Mouse (Mus musculus): ENCODE measurements around the gene Mypop.

Gene Mypop

DNA sequence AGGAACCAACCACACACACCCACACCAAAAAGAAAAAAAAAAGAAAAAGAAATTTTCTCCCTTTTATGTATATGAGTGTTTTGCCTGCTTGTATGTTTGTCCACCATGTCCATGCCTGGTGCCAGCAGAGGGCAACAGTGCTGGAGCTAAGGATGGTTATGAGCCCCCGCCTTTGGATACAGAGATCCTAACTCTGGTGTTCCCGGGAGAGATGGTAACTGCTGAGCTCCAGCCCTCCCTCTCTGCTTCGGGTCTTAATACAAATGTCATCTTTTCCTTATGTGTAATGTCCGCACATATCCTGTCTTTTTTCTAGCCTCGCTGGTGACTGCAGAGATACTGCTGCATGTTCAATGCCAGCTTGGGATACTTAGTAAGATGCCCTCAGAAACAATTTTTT is 1.1 kb upstream of the Mypop start:
- DNase-seq (ENCODE audit: low read depth), result no peak

DNA sequence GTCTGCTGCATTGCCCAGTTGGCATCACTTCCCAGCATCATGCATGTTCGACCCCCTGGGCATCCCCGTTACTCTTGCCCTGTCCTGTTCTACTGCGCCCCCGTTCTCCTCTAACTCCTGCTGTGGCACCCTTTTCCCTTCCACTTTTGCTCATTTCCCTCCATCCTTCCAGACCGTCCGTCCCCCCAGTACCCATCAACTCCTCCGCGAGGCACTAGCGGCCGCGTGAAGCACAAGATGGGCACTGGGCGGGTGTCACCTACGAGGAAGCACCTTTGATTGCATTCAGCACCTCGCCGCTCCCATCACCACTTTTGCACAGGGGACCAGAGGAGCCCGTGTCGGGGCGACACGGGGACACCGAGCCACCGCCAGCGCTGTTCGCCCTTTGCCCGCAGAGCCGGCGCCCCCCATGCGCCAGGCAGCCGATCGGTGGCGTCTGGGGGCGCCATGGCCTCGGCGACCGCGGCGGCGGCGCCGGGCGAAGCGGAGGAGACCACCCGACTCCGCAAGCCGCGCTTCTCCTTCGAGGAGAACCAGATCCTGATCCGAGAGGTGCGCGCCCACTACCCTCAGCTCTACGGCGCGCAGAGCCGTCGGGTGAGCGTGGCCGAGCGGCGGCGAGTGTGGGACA is 732 bp downstream of the Mypop start:
- DNase-seq (ENCODE audit: low read depth), result peak; percentile 59

DNA sequence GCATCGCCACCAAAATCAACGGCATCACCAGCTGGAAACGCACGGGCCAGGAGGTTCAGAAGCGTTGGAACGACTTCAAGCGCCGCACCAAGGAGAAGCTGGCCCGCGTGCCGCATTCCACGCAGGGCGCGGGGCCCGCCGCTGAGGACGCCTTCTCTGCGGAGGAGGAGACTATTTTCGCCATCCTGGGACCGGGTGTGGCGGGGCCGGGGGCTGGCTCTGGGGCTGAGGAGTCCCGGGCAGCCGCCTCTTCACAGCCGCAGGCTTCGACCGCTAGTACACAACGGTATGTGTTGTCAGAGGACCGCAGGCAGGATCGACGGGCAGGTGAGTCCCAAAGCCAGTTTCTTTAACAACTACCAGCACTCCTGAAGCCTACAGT is 1.2 kb downstream of the Mypop start:
- peak; percentile 39 for DNase-seq (ENCODE audit: low read depth)

DNA sequence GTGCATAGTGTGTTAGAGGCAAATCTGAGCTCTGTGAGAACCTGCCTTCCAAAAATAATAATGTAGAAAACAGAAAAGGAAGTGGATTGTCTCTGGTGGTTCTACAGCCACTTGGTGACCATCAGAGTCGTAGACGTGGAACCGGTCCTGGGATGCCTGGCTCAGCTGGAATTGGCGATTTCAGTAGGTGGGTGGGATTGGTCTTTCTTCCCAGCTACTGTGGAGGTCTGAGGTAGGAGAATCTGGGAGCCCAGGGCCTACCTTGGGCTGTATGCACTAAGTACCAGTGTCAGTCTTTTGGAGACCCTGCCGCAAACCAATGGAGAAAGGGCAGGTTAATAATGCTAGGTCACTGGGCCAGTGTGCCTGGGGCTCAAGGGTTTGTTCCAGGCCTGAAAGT is 2.0 kb downstream of the Mypop start:
- DNase-seq (ENCODE audit: low read depth), result no peak

DNA sequence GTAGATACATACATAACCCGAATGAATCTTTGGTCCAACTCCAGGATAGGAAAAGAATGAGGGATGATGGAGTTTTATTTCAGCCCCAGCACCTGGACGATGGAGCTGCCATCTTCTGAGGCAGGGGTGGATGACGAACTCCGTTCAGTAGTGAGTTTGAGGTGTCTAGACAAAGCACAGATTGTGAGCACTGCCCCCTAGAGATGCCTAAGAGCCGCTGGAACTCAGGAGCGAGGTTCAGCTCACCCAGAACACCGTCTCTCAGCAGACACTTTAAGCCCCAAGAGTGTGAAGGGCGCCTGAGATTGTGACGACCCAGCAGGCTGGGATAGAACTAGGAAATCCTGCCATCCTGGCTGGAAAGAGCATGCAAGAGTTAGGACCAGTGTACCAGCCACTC is 7.8 kb downstream of the Mypop start:
- no peak for DNase-seq (ENCODE audit: low read depth)

DNA sequence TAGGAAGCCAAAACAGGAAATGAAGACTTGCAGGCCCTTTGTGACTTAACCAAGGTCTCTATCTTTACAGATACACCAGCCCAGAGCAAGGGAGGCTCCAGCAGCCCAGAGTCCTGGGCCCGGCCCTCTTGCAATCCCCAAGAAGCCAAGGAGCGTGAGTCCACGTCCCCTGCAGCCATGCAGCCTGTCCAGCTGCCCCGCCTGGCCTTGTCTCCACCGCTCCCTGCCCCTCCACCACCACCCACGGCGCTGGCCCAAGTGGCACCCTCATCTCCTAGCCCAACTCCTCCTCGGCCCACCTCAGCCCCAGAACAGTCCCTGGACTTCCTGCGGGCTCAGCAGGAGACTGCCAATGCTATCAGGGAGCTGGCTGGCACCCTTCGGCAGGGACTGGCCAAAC is 9.4 kb downstream of the Mypop start:
- DNase-seq (ENCODE audit: low read depth), result peak; percentile 46

DNA sequence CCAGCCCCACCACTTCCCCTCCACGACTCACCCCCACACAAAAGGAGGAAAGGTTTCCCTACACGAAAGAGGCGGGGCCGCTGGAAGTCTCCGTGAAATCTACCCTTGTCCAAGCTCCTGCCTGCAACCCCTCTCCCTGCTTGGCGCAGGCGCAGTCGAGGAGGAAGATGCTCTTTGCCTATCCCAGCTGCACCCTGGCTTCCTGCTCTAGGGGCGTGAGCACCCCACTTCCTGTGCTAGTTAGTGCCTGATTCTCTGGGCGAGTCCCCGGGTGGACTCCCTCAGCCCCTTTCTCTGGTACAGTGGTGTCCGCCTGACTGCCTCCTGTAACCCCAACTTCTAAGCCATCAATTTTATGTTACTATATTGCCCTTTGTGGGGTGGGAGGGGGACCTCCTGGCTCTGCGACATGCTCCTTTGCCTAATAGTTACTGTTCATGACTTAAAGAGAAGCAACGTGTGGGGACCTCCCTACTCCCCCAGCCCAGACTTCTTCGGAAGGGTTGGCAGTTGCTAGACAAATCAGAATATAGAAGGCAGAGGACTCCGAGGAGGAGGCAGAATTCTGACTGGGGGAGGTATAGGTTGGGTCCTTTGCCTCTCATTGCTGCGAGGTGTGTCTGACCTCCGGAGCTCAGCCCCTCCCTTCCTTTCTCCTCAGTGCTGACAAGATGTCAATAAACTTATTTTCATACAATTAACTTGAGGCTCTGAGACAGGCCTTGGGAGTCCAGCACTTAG is 10.2 kb downstream of the Mypop start:
- peak; percentile 93 for DNase-seq (ENCODE audit: low read depth)

DNA sequence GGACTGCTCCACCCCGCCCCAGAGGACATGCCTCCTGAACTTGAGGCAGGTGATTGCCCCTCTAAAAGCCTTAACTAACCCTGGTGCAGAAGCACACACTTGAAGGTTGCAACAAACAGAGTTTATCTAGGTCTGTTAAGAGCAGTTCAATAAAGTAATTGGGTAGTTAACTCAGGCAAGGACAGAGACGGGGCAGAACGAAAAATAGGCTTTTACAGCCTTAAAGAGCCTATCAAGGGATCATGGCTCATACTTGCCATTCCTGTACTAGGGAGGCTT is 10.7 kb downstream of the Mypop start:
- DNase-seq (ENCODE audit: low read depth), result no peak

DNA sequence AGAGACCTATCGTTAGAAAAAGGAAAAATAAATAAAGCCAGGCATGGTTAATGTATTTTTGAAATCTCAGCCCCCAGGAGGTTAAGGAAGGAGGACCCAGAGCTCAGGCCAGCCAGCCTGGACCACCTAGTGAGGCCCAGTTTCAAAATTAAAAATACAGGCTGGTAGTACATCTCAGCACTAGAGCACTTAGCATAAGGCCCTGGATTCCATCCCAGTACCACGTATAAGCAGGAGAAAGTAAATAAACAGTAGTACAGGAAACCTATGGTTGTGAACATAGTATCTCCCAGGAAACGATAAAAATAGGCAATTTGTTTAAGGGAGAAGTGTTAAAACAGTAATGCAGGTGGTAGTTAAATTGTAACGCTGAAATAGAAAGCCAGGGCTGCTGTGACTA is 11.1 kb downstream of the Mypop start:
- DNase-seq (ENCODE audit: low read depth), result no peak

DNA sequence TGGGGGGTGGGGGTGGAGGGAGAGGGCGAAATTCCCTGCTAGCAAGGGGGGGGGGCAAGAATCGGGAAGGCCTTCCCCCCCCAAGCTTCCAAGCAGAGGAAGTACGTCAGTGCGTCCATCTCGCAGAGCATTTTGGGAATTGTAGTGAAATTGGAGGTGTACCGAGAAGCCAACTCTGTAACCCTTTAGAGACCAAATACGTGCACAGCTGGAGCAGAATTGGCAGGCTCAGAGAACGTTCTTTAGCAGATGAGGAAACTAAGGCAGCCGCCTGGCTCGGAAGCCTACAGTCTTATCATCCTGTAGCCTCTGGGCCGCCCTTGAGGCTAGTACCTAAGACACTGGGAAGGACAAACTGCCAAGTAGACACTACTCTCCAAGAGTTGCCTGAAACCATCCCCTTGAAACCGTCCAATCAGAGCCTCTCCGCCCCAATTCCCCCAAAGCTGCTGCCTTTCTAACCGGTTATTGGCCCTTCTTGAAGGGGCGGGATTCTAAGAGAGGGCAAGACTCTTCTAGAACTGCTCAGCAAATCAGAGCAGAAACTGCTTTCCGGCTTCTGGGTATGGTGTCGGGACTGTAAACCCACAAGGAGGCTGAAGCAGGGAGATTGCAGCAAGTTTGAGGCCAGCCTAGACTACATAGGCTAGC is 11.9 kb downstream of the Mypop start:
- peak; percentile 91 for DNase-seq (ENCODE audit: low read depth)

DNA sequence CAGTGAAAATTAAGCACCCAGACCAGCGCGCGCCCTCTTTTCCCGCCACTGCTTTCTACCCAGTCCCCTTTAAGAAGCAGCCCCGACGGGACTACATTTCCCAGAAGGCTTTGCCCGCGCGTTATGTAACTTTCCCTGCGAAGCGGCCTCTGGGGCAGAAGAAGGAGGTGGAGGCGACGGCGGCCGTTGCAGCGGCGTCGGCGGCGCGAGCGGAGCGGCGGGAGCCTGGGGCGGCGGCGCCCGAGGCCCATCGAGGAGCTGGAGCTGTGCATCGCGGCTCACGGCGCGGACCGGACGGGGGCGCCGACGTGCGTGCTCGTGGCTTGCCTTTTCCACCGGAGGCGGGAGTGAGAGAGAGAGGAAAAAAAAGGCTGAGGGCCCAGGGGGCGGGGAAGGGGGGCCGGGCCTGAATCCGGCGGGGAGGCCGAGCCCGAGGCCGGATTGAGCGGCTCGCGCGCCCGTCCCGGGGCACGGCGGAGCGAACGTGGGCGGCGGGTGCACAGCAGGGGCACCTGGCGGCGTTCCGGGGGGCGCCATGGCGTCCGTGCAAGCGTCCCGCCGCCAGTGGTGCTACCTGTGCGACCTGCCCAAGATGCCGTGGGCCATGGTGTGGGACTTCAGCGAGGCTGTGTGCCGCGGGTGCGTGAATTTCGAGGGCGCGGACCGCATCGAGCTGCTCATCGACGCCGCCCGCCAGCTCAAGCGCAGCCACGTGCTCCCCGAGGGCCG is 13.0 kb downstream of the Mypop start, which contains the start of gene Irf2bp1:
Irf2bp1 (plus strand) TSS at position 143 of the 729 bp plus-strand sequence.
- DNase-seq (ENCODE audit: low read depth), result peak; percentile 96

DNA sequence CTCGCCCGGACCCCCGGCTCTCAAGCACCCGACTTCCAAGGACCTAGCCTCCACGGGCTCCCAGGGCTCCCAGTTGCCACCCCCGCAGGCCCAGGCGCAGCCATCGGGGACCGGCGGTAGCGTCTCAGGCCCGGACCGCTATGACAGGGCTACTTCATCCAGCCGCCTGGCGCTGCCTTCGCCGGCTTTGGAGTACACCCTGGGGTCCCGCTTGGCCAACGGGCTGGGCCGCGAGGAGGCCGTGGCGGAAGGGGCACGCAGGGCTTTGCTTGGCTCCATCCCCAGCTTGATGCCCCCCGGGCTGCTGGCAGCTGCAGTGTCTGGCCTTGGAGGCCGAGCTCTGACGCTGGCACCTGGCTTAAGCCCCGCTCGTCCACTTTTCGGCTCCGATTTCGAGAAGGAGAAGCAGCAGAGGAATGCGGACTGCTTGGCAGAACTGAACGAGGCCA is 13.6 kb downstream of the Mypop start:
- DNase-seq (ENCODE audit: low read depth), result no peak

DNA sequence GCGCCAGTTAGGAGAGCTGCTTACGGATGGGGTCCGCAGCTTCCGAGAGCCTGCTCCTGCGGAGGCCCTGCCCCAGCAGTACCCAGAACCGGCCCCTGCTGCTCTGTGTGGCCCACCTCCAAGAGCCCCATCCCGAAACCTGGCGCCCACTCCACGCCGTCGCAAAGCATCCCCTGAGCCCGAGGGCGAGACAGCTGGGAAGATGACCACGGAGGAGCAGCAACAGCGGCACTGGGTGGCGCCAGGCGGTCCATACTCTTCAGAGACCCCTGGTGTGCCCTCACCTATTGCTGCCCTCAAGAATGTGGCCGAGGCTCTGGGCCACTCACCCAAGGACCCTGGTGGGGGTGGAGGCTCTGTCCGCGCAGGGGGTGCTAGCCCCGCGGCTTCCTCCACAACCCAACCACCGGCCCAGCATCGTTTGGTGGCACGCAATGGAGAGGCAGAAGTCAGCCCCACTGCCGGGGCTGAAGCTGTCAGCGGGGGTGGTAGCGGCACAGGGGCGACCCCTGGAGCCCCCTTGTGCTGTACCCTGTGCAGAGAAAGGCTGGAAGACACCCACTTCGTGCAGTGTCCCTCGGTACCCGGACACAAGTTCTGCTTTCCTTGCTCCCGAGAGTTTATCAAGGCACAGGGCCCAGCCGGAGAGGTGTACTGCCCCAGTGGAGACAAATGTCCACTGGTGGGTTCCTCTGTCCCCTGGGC is 14.5 kb downstream of the Mypop start:
- DNase-seq (ENCODE audit: low read depth), result no peak

DNA sequence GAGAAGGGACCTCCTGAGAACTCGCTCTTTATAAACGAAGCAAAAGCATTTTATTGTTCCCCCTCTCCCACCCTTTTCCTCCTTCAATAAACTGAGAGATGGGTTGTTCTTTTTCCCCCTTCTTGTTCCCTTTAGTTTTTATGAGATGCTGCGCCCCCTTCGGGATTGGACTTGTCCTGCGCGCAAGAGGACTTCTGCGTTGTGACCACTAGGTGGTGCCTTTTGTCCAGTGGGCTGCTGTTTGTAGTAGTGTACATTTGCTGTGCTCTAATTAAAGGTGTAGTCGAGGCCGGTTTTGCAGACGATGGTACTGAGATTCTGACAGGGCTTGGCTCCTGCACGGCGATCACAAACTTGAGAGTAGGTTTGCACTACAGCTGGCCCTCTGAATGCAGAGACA is 15.4 kb downstream of the Mypop start:
- peak; percentile 92 for DNase-seq (ENCODE audit: low read depth)

DNA sequence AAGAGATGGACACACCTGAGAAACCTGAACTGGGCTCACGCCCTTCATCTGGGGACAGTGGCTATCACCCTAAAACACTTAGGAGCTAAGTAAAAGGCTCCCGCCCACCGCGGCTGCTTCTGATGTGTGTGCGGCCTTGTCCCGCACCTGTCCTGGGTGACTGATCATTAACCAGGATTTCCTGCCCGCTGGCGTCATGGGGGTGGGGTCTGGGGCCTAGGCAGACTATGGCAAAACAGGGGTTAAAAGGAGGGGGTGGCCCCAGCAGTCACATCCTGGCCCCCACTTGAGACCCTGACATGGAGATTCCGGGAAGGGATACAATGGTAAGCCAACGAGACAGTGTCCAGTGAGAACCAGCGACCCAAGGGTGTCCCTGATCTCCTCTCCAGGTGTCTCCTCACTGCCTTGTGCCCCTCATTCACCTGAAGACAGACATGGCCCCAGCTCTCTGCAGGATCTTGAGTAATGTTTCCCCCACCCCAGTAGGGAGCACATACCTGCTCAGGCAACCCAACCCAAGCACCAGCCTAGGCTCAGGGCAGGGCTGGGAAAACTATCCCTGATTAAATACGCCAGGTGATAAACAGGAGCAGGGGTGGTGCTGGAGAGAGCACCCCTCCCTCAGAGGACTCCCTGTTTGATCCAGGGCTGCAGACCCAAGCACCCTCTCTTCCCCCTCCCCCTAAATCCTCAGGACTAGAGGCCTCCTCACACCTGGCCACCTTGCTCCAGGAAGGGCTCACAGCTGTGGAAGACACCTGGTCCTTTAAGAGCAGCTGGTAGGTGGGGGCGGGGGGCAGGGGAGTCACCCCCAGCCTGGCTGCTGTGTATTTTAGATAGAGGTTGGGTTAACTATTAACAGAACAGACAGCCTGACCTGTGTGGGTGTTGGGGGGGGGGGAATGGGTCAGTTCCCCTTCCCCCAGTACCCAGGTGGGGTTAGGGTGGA is 16.3 kb downstream of the Mypop start:
- no peak for DNase-seq (ENCODE audit: low read depth)

DNA sequence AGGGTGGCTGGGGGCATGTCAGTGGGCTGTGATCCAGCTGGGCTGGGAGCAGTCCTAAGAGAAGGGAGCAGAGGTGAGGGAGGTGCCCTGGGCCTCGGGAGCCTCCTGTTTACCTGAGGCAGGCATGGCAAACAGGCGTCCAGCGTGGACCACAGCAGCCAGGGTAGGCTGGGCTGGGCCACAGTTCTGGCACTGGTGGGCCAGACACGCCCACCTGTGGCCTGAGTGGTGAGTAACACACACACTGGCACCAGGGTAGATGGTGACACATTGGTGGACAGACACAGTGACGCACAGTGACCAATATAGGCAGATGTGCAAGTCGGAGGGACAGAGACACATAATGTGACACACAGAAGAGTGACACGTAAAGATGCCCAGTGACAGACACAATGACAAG is 19.5 kb downstream of the Mypop start:
- no peak for DNase-seq (ENCODE audit: low read depth)

DNA sequence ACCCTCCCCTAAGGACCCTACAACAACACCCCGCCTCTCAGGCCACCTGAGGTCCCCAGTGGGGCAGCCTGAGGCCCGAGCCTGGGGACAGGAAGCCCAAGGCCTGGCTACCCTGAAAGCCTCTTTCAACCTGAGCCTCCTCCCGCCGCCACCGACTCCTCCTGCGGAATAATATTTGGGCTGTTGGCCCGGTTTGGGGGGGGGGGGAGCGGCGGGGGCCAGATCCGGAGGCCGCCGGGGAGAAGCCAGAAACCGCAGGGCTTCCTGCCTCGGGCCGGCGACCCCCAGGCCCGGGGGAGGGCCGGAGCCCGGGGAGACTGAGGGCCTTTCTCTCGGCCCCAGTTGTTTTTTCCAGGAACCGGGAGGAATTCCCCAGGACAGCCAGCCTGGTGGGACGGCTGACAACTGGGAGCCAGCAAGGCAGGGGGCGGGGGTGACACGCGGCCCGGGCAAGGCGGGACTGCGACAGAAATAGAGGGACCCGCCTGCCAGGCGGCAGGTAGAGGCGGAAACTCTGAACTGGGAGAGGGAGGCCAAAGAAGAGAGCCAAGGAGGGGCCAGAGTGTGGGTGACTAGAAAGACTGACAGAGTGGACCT is 21.1 kb downstream of the Mypop start:
- no peak for DNase-seq (ENCODE audit: low read depth)

DNA sequence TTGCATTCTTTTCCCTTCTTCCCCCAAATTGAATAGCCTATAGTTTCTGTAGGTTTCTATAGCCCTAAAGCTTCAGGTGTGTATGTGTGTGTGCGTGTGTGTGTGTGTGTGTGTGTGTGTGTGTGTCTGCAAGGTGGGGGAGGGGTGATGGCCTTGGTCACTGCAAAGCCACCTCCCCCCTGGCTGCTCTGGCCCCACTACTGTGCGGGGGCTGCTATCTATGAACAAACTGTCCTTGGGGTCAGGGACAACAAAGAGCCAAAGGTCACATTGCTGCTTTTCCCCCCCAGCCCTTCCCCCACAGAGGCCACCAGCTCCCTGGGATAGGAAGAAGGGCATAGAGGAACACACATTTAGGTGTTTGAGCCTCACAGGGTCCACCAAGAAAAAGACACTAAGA is 21.8 kb downstream of the Mypop start:
- DNase-seq (ENCODE audit: low read depth), result no peak

DNA sequence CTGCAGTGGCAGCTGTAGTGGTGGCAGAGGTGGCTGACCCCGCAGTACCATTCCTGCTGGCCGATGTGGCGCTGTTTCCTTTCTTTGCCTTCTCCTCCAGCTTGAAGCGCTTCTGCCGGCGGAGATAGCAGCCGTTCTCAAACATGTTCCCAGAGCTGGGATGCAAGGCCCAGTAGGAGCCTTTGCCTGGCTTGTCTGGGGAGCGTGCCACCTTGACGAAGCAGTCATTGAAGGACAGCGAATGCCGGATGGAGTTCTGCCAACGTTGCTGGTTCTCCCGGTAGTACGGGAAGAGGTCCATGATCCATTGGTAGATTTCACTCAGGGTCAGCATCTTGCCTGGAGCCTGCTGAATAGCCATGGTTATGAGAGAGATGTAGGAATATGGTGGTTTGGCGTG is 23.4 kb downstream of the Mypop start:
- no peak for DNase-seq (ENCODE audit: low read depth)

DNA sequence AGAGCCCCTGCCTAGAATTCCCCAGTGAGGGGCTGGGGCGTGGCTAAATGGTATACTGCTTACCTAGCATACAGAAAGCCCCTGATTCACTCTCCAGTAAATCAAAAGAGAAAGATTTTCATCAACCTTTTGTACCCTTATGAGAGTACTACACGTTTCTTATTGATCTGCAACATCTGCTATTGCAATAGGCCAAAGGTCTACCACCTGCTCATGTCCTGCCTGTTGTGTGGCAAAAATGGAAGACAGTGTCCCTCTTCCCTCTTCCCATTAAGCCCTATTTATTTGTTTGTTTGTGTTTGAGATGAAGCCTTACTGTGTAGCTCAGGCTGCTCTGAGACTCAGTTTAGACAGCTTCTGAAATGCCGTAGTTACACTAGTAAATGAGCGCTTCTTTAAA is 25.0 kb downstream of the Mypop start:
- no peak for DNase-seq (ENCODE audit: low read depth)

DNA sequence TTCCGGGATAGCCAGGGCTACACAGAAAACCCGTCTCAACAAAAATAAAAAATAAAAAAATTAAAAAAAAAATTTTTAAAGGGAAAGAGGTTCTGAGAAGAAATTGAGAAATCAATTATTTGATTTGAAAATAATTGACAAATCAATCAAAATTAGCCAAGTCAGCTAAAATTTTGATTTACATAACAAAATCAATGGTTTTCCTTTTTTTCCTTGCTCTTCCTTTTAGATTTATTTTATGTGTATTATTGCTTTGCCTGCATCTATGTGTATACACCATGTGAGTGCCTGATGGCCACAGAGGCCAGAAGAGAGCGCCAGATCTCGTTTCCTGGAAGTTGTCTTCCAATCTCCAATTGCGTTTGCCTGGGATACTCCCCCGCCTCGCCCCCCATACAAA is 26.9 kb downstream of the Mypop start:
- no peak for DNase-seq (ENCODE audit: low read depth)

Data from induced T-regulatory cell, adult 2 months (primary cell).